Mouse (Mus musculus): ENCODE measurements around the gene E030030I06Rik. TPM values are rescaled to one million over a fixed set of nuclear protein-coding genes. Genes with fewer than 3 reads are reported as not detected.
"Not testable (repeated sequence)": the region's sequence is repeated elsewhere in the genome, so short reads cannot be mapped to it uniquely, and the experiment has no call there.

The E030030I06Rik gene
- polyA plus RNA-seq, 1 experiment from 2014 or later: 19.6 TPM

DNA sequence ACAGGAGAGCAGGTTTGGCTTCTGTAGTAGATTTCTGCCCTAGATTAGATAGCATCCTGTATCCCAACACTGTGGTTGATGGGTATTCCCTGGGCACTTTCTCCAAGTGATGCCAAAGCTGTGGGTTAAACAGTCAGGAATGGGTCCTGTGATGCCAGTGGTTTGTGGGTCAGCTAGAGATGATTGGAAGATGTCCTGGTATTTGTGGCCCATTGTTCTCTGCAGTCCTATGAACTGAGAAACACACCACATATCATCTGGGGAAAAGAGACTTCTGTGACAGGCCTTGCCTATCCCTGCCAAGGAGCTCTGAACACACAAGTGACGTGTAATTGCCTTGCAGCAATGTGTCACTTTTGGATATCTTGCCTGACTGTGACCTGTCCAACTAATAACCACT is 18.0 kb upstream of the E030030I06Rik start:
- H3K27me3 ChIP-seq (ENCODE audit: control insufficient read depth, insufficient read depth, low read length); DNase-seq (ENCODE audit: low spot score); H3K4me2 ChIP-seq (ENCODE audit: low read depth, low read length); H3K9ac ChIP-seq (replicated peaks; ENCODE audit: low read length); H3K4me3 ChIP-seq (ENCODE audit: low read depth, low read length); H3K4me1 ChIP-seq (ENCODE audit: control insufficient read depth, insufficient read depth, low read length); ATAC-seq (replicated peaks; ENCODE audit: insufficient number of reproducible peaks, low FRiP score, low TSS enrichment, low read depth); H3K27ac ChIP-seq (replicated peaks; ENCODE audit: low read depth, low read length); H3K9me3 ChIP-seq (replicated peaks; ENCODE audit: control insufficient read depth, low read length); H3K36me3 ChIP-seq (replicated peaks; ENCODE audit: control insufficient read depth, insufficient read depth, low read depth, low read length): not testable (repeated sequence)
- WGBS: 78% methylated on average over 1 of the region's 1 CpGs

GRCm38 (mm10) chr10:22166025-22166424 is 17.0 kb upstream of the E030030I06Rik start:
- not testable (repeated sequence) for H3K27me3 ChIP-seq (ENCODE audit: control insufficient read depth, insufficient read depth, low read length); DNase-seq (ENCODE audit: low spot score); H3K4me2 ChIP-seq (ENCODE audit: low read depth, low read length); H3K4me3 ChIP-seq (ENCODE audit: low read depth, low read length); H3K4me1 ChIP-seq (ENCODE audit: control insufficient read depth, insufficient read depth, low read length); H3K36me3 ChIP-seq (replicated peaks; ENCODE audit: control insufficient read depth, insufficient read depth, low read depth, low read length); H3K9me3 ChIP-seq (replicated peaks; ENCODE audit: control insufficient read depth, low read length); H3K9ac ChIP-seq (replicated peaks; ENCODE audit: low read length); H3K27ac ChIP-seq (replicated peaks; ENCODE audit: low read depth, low read length); ATAC-seq (replicated peaks; ENCODE audit: insufficient number of reproducible peaks, low FRiP score, low TSS enrichment, low read depth)
- WGBS: 75% methylated on average over 2 of the region's 2 CpGs

- H3K36me3 ChIP-seq (replicated peaks; ENCODE audit: control insufficient read depth, insufficient read depth, low read depth, low read length); H3K27ac ChIP-seq (replicated peaks; ENCODE audit: low read depth, low read length); H3K9me3 ChIP-seq (replicated peaks; ENCODE audit: control insufficient read depth, low read length); H3K4me1 ChIP-seq (ENCODE audit: control insufficient read depth, insufficient read depth, low read length); H3K4me2 ChIP-seq (ENCODE audit: low read depth, low read length); H3K4me3 ChIP-seq (ENCODE audit: low read depth, low read length); H3K27me3 ChIP-seq (ENCODE audit: control insufficient read depth, insufficient read depth, low read length); DNase-seq (ENCODE audit: low spot score); H3K9ac ChIP-seq (replicated peaks; ENCODE audit: low read length); ATAC-seq (replicated peaks; ENCODE audit: insufficient number of reproducible peaks, low FRiP score, low TSS enrichment, low read depth): not testable (repeated sequence)
- WGBS: 67% methylated on average over 5 of the region's 5 CpGs
These were observed 16.4 kb upstream of the E030030I06Rik start for GRCm38 (mm10) chr10:22165328-22166003.

DNA sequence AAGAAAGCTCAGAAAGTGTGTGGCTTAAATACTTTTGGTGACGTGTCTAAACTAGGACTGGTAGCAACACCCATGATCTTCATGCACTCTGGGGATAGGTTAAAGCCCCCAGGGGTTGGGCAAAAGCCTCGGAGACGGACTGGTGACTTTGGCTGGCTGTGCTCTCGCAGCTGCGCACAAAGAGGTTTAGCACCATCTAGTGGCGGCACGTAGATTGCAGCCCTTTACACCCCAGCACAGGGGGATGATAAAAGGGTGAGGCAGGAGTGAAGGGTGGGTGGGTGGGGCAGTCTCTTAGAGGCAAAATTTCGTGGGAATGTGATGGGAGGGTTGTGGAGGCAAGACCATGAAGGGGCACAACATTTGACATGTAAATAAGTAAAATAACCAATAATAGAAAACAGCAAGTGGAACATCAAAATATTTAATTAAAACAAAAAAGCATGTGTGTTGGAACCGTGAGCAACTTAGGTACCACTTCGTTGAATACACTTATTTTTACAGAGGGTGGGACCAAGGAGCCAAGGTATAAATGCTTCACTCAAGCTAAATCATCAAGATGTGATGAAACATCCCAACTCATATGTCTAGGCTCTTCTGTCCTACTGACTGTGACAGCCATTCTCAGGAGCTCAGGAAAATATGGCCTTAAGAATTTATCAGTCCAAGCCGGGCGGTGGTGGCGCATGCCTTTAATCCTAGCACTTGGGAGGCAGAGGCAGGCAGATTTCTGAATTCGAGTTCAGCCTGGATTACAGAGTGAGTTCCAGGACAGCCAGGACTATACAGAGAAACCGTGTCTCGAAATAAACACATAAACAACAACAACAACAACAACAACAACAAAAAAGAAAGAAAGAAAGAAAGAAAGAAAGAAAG is 14.9 kb upstream of the E030030I06Rik start:
- 36% methylated on average over 13 of the region's 16 CpGs for WGBS
- DNase-seq (ENCODE audit: low spot score): peak; percentile 79
- H3K4me3 ChIP-seq (ENCODE audit: low read depth, low read length); H3K27ac ChIP-seq (replicated peaks; ENCODE audit: low read depth, low read length); H3K4me1 ChIP-seq (ENCODE audit: control insufficient read depth, insufficient read depth, low read length); H3K9ac ChIP-seq (replicated peaks; ENCODE audit: low read length); H3K4me2 ChIP-seq (ENCODE audit: low read depth, low read length); H3K36me3 ChIP-seq (replicated peaks; ENCODE audit: control insufficient read depth, insufficient read depth, low read depth, low read length); H3K9me3 ChIP-seq (replicated peaks; ENCODE audit: control insufficient read depth, low read length): not testable (repeated sequence)
- ATAC-seq (replicated peaks; ENCODE audit: insufficient number of reproducible peaks, low FRiP score, low TSS enrichment, low read depth): peak; percentile 49; the same call in 1 of the 2 replicates
- peaks cover 15% of the 10 kb centered on the region for H3K27me3 ChIP-seq (ENCODE audit: control insufficient read depth, insufficient read depth, low read length)

DNA sequence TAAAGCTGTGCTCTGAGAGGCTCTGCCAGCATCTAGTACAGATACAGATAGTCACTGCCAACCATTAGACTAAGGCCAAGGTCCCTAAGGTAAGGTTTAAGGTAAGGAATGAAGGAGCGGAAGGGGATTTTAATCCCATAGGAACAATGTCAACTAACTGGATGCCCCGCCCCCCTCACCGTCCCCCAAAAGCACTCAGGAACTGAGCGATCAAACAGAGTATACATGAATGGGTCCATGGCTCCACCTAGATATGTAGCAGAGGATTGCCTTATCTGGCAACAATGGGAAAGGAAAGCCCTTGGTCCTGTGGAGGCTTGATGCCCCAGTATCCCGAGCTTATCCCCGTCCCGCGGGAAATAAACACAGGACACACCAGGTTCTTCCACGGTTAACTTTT is 14.2 kb upstream of the E030030I06Rik start:
- not testable (repeated sequence) for DNase-seq (ENCODE audit: low spot score); H3K4me1 ChIP-seq (ENCODE audit: control insufficient read depth, insufficient read depth, low read length); H3K27ac ChIP-seq (replicated peaks; ENCODE audit: low read depth, low read length); H3K9ac ChIP-seq (replicated peaks; ENCODE audit: low read length); ATAC-seq (replicated peaks; ENCODE audit: insufficient number of reproducible peaks, low FRiP score, low TSS enrichment, low read depth); H3K4me2 ChIP-seq (ENCODE audit: low read depth, low read length); H3K4me3 ChIP-seq (ENCODE audit: low read depth, low read length); H3K9me3 ChIP-seq (replicated peaks; ENCODE audit: control insufficient read depth, low read length); H3K36me3 ChIP-seq (replicated peaks; ENCODE audit: control insufficient read depth, insufficient read depth, low read depth, low read length)
- peaks cover 21% of the 10 kb centered on the region for H3K27me3 ChIP-seq (ENCODE audit: control insufficient read depth, insufficient read depth, low read length)
- 9% methylated on average over 9 of the region's 9 CpGs for WGBS

GRCm38 (mm10) chr10:22159581-22160140 is 10.6 kb upstream of the E030030I06Rik start:
- Histone ChIP-seq H3K9ac (replicated peaks; ENCODE audit: low read length) (no peak overlapping the region), H3K4me3 (ENCODE audit: low read depth, low read length) (no peak overlapping the region), H3K36me3 (replicated peaks; ENCODE audit: control insufficient read depth, insufficient read depth, low read depth, low read length) (no peaks in the 10 kb centered on the region), H3K4me1 (ENCODE audit: control insufficient read depth, insufficient read depth, low read length) (no peaks in the 10 kb centered on the region), H3K27me3 (ENCODE audit: control insufficient read depth, insufficient read depth, low read length) (peaks cover 42% of the 10 kb centered on the region), H3K9me3 (replicated peaks; ENCODE audit: control insufficient read depth, low read length) (no peaks in the 10 kb centered on the region), H3K27ac (replicated peaks; ENCODE audit: low read depth, low read length) (no peak overlapping the region), H3K4me2 (ENCODE audit: low read depth, low read length) (no peak overlapping the region)
- 2% methylated on average over 21 of the region's 23 CpGs for WGBS
- ATAC-seq (replicated peaks; ENCODE audit: insufficient number of reproducible peaks, low FRiP score, low TSS enrichment, low read depth) (no peak), DNase-seq (ENCODE audit: low spot score) (peak; percentile 2)

GRCm38 (mm10) chr10:22159131-22159561 is 10.1 kb upstream of the E030030I06Rik start:
- peak; percentile 11 for DNase-seq (ENCODE audit: low spot score)
- WGBS: under 1% methylated on average over 24 of the region's 24 CpGs
- Histone ChIP-seq H3K36me3 (replicated peaks; ENCODE audit: control insufficient read depth, insufficient read depth, low read depth, low read length) (no peaks in the 10 kb centered on the region), H3K4me3 (ENCODE audit: low read depth, low read length) (no peak overlapping the region; the same call in 1 of the 2 replicates), H3K27me3 (ENCODE audit: control insufficient read depth, insufficient read depth, low read length) (peaks cover 42% of the 10 kb centered on the region), H3K9me3 (replicated peaks; ENCODE audit: control insufficient read depth, low read length) (no peaks in the 10 kb centered on the region), H3K9ac (replicated peaks; ENCODE audit: low read length) (no peak overlapping the region), H3K4me2 (ENCODE audit: low read depth, low read length) (no peak overlapping the region; the same call in 1 of the 2 replicates), H3K27ac (replicated peaks; ENCODE audit: low read depth, low read length) (no peak overlapping the region), H3K4me1 (ENCODE audit: control insufficient read depth, insufficient read depth, low read length) (no peaks in the 10 kb centered on the region)
- no peak for ATAC-seq (replicated peaks; ENCODE audit: insufficient number of reproducible peaks, low FRiP score, low TSS enrichment, low read depth)
